Comparison of ENCODE assay signal across 8 mouse cellular contexts in the genomic region with DNA sequence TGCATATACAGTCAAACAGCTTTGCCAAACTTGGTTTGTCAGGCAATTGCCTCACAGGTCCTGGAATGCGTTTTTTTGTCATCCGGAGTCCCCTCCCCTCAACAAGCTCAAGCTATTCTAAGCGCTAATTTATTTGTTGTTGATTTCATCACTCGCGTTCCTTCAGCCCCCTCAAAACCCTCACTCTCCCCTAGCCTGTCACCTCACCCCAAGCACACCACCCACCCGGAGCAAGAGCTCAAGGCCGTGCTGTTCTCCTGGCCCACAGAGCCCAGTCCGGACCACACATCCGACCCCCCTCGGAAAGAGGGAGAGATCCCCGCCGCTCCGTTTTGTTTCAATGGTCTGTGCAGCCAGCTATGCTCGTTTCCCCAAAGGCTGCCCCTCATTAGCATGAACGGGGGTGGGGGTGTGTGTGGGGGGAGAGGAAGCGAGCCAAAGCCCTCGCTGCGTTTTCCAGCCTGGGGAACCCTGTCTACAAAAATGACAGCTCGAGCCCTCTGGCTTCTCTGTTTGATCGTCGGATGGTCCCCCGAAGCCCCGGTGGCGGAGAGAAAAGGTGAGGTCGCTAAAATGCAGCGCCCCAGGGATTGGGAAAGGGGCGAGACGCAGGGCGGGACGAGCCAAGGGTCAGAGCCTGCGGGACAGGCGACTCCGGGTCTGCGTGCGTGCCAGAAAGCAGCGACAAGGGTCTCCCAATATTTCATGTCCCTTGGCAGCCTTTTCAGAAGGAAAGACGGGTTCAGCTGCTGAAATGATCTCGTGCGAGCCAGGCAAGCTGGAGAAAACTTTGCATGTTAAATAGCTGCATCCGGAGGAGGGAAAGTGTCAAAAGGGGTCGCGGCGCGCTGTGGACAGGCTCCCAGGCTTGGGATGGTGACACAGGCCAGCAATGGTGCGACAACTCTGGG. TPM values are rescaled to one million over a fixed set of nuclear protein-coding genes. Genes with fewer than 3 reads are reported as not detected.
DNase-seq lines count a peak whose midpoint lies in the region; ATAC-seq and TF ChIP-seq lines count a peak whose summit lies in the region.

A gene (plus strand): TSS at position 271 of the 911 bp plus-strand sequence.

- under 1% methylated on average over 45 of the region's 45 CpGs for WGBS in heart, embryonic 12.5 days
- WGBS in midbrain, embryonic 11.5 days = under 1% methylated on average over 45 of the region's 45 CpGs

- peak within 1 kb of the TSS; percentile 22; the same call in 1 of the 2 replicates for H3K27ac ChIP-seq in left cerebral cortex, adult 2 months
- H3K27ac ChIP-seq in heart, embryonic 12.5 days (ENCODE audit: poor library complexity, severe bottlenecking) = no peak within 1 kb of the TSS
- no peak within 1 kb of the TSS; the same call in 1 of the 2 replicates for H3K27ac ChIP-seq in midbrain, embryonic 11.5 days (ENCODE audit: low read depth, low read length)

- TF ChIP-seq CTCF in left cerebral cortex, adult 2 months (IDR thresholded peaks at IDR 0.05) = no peak

- H3K4me3 ChIP-seq in left cerebral cortex, adult 2 months = peak within 1 kb of the TSS; percentile 51
- peak within 1 kb of the TSS; percentile 82 for H3K4me3 ChIP-seq in heart, embryonic 12.5 days
- H3K4me3 ChIP-seq in midbrain, embryonic 11.5 days (ENCODE audit: low read depth, low read length) = peak within 1 kb of the TSS; percentile 46

- intact Hi-C loops in left cerebral cortex, adult 2 months (cut with DNase I) = loop anchor here (5.0 kb wide), 1 partner anchor 238 kb away; a partner anchor contains a TSS
- intact Hi-C loops in left cerebral cortex, postnatal 14 days (cut with DNase I) = no loop called here

- peaks cover 16% of the 10 kb centered on the region for H3K4me1 ChIP-seq in heart, embryonic 12.5 days (replicated peaks)
- peaks cover 15% of the 10 kb centered on the region for H3K4me1 ChIP-seq in midbrain, embryonic 11.5 days (ENCODE audit: control insufficient read depth, insufficient read depth, low read length)

- peaks cover 10% of the 10 kb centered on the region for H3K27me3 ChIP-seq in heart, embryonic 12.5 days (replicated peaks)
- peaks cover 2% of the 10 kb centered on the region; the same call in 1 of the 2 replicates for H3K27me3 ChIP-seq in midbrain, embryonic 11.5 days (ENCODE audit: control insufficient read depth, insufficient read depth, low read length)

- DNase-seq in left cerebral cortex, adult 2 months (ENCODE audit: extremely low spot score in 1 of 2, low spot score in 2 of 2) = no peak
- no peak for DNase-seq in left cerebral cortex, postnatal 14 days (ENCODE audit: low spot score in 2 of 2)
- DNase-seq in cerebellum, adult 9-10 months = peak; percentile 54
- peak; percentile 64 for DNase-seq in kidney, postnatal 14 days
- peak; percentile 95 for DNase-seq in midbrain, embryonic 11.5 days (ENCODE audit: low spot score, missing footprints)
- peak; percentile 51 for DNase-seq in thymus, postnatal 4 days
- DNase-seq in yolk sac, embryonic 10.5 days (ENCODE audit: low spot score) = no peak

- H3K9ac ChIP-seq in heart, embryonic 12.5 days = peak within 1 kb of the TSS; percentile 62
- H3K9ac ChIP-seq in midbrain, embryonic 11.5 days (ENCODE audit: low read length) = peak within 1 kb of the TSS; percentile 68

- no peaks in the 10 kb centered on the region for H3K9me3 ChIP-seq in heart, embryonic 12.5 days (replicated peaks)
- H3K9me3 ChIP-seq in midbrain, embryonic 11.5 days (ENCODE audit: control insufficient read depth, low read length) = no peaks in the 10 kb centered on the region

- no peak for ATAC-seq in heart, embryonic 12.5 days (ENCODE audit: insufficient number of reproducible peaks, low FRiP score)
- ATAC-seq in midbrain, embryonic 11.5 days (ENCODE audit: low FRiP score) = peak; percentile 26; the same call in 1 of the 2 replicates

- no peaks in the 10 kb centered on the region for H3K36me3 ChIP-seq in heart, embryonic 12.5 days
- no peaks in the 10 kb centered on the region for H3K36me3 ChIP-seq in midbrain, embryonic 11.5 days (ENCODE audit: control insufficient read depth, insufficient read depth, low read length)

- peak within 1 kb of the TSS; percentile 99 for H3K4me2 ChIP-seq in heart, embryonic 12.5 days
- peak within 1 kb of the TSS; percentile 94 for H3K4me2 ChIP-seq in midbrain, embryonic 11.5 days

RNA-seq across cellular contexts. Expression of the gene that starts here (rescaled TPM):
- 1 to 10 TPM; 2.7 to 3.3 TPM for total RNA-seq in left cerebral cortex, adult 2 months (2021)
- total RNA-seq in left cerebral cortex, postnatal 14 days (2021) = 1 to 10 TPM; 2.7 to 3.8 TPM
- polyA plus RNA-seq in heart, embryonic 12.5 days (2016; fragmentation: Nextera tagmentation; extraction: Ambion mirVana) = 1.1 and 2.2 TPM in 2 replicates
- 3.6 and 4.1 TPM in 2 replicates for polyA plus RNA-seq in midbrain, embryonic 11.5 days (2014; fragmentation: Nextera tagmentation; extraction: Ambion mirVana)

Comparison
In these comparisons a context has a peak if more than half of its experiments do, and no peak if none do; other contexts are left out.
1. DNase-seq: peak in cerebellum, adult 9-10 months (single experiment), kidney, postnatal 14 days (single experiment), midbrain, embryonic 11.5 days (single experiment) and thymus, postnatal 4 days (single experiment); none in left cerebral cortex, adult 2 months (0 of 2), left cerebral cortex, postnatal 14 days (0 of 2) and yolk sac, embryonic 10.5 days (single experiment).
2. Peak in every context shown above with its lines, with median percentiles within 50 percentile points of each other: H3K4me3 ChIP-seq.